Mouse (Mus musculus) testis, adult 2 months (tissue): ENCODE results near the gene Dmkn. TPM values are rescaled to one million over a fixed set of nuclear protein-coding genes. Genes with fewer than 3 reads are reported as not detected.
A peak's percentile ranks its signal among the peaks of the same experiment; 100 is the strongest.

Experiments
- H3K27ac ChIP-seq: fragments of 200-500 bp; 2 replicates; pipeline ENCODE4 v1.5.1; 2012; ENCODE audit warnings: low read depth, low read length; ENCODE audit not compliant: control insufficient read depth, insufficient read depth
- H3K27me3 ChIP-seq: fragments of 200-500 bp; 2 replicates; pipeline ENCODE4 v1.6.1; 2012; ENCODE audit warnings: mild to moderate bottlenecking, low read length, moderate library complexity; ENCODE audit not compliant: control insufficient read depth, insufficient read depth
- H3K36me3 ChIP-seq: fragments of 200-500 bp; 2 replicates; pipeline ENCODE4 v1.6.1; 2012; ENCODE audit warnings: mild to moderate bottlenecking, low read length; ENCODE audit not compliant: control insufficient read depth, insufficient read depth
- H3K4me1 ChIP-seq: fragments of 200-500 bp; 2 replicates; pipeline ENCODE4 v1.6.1; 2012; ENCODE audit warnings: low read length; ENCODE audit not compliant: control insufficient read depth, insufficient read depth
- H3K4me3 ChIP-seq: fragments of 200-500 bp; 2 replicates; pipeline ENCODE4 v1.5.1; 2012; ENCODE audit warnings: low read depth, mild to moderate bottlenecking, low read length, moderate library complexity, mixed read lengths; ENCODE audit not compliant: control insufficient read depth
- CTCF ChIP-seq: fragments of 200-500 bp; IDR thresholded peaks from 2 replicates; pipeline ENCODE4 v1.5.1; 2012; ENCODE audit warnings: low read depth, mild to moderate bottlenecking, inconsistent platforms, low read length, moderate library complexity; ENCODE audit not compliant: control insufficient read depth, insufficient read depth, insufficient replicate concordance
- POLR2A ChIP-seq: fragments of 200-500 bp; IDR thresholded peaks from 2 replicates; pipeline ENCODE4 v1.6.1; 2012; ENCODE audit warnings: low read depth, mild to moderate bottlenecking, inconsistent platforms, low read length, moderate library complexity; ENCODE audit not compliant: control insufficient read depth
- polyA plus RNA-seq: library from polyadenylated mRNA; depleted of rRNA; stranded (reverse); fragments of >200 nt; gene quantifications from 2 replicates; pipeline ENCODE4 v1.2.3, GENCODE M21; 2012; rRNA removed

Dmkn gene
- polyA plus RNA-seq: 7.1 and 9.2 TPM in 2 replicates

DNA sequence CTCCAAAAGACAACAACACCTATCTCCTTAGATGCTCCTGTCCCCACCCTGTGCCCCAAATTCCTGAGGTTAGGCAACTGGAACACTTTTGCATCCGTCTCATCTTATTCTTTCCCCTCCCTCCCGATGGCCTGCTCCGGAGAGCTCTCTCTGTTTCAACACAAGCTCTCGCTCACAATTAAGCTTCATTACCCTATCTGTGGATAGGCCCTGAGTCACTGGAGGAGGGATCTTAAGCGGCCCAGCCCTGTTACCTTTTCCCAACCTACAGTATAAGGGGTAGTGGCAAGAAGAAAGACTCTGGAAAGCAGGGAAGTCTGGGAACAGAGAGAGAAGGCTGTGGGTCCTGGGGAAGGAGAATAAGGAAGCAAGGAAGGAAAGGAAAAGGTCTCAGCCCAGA lies at the start of gene Dmkn:
Dmkn (plus strand) TSS at position 301 of the 400 bp plus-strand sequence.
- H3K4me1 ChIP-seq: peaks cover 7% of the 10 kb centered on the region; the same call in 1 of the 2 replicates
- TF ChIP-seq CTCF: no peak
- H3K27ac ChIP-seq: no peak within 1 kb of the TSS
- H3K27me3 ChIP-seq: no peaks in the 10 kb centered on the region
- no peak within 1 kb of the TSS for H3K4me3 ChIP-seq
- H3K36me3 ChIP-seq: no peaks in the 10 kb centered on the region

DNA sequence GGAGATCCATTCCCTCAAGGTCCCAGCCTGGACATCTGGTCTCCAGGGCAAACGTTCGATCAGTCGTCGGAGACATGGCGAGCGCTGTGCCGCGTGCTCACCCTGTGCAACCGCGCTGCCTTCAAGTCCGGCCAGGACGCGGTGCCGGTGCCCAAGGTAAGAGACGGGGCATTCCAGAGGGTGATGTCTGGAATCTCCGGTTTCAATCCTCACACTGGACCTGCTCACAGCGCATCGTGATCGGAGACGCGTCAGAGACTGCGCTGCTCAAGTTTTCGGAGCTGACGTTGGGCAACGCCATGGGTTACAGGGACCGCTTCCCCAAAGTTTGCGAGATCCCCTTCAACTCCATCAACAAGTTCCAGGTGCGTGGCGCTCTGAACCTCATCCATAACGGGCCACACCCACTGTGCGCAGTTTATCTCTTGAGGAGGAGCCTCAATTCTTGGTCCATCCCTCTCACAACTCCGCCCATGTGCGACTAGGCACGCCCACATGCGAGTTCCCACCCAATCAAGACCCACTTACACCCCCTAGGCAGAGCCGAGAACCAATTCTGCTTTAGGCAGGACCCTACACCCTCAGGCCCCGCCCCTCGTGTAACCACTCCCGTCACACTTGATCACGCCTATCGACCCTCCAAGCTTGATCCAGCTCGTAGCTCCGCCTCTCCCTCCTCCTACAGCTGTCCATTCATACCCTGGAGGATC lies 46.4 kb upstream of the Dmkn start:
- Histone ChIP-seq H3K36me3 (no peaks in the 10 kb centered on the region), H3K4me1 (peaks cover 15% of the 10 kb centered on the region), H3K27me3 (no peaks in the 10 kb centered on the region), H3K4me3 (peak overlapping the region; percentile 36), H3K27ac (no peak overlapping the region)
- TF ChIP-seq POLR2A (no peak), CTCF (no peak)

DNA sequence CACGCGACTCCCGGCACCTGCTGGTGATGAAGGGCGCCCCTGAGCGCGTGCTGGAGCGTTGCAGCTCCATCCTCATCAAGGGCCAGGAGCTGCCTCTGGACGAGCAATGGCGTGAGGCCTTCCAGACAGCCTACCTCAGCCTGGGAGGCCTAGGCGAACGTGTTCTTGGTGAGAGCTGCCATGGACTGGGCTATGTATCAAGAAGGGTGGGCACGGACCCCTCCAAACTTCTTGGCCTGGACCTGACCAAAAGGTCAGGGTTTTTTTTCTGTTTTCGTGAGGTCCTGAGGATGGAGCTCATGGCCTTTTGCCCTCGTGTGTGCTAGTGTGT lies 45.9 kb upstream of the Dmkn start:
- H3K27me3 ChIP-seq: no peaks in the 10 kb centered on the region
- no peak overlapping the region for H3K27ac ChIP-seq
- TF ChIP-seq POLR2A: no peak
- TF ChIP-seq CTCF: no peak
- no peaks in the 10 kb centered on the region for H3K36me3 ChIP-seq
- H3K4me3 ChIP-seq: no peak overlapping the region; the same call in 1 of the 2 replicates
- peaks cover 15% of the 10 kb centered on the region for H3K4me1 ChIP-seq

GRCm38 (mm10) chr7:30719669-30720068 lies 43.9 kb upstream of the Dmkn start:
- H3K27ac ChIP-seq: no peak overlapping the region

DNA sequence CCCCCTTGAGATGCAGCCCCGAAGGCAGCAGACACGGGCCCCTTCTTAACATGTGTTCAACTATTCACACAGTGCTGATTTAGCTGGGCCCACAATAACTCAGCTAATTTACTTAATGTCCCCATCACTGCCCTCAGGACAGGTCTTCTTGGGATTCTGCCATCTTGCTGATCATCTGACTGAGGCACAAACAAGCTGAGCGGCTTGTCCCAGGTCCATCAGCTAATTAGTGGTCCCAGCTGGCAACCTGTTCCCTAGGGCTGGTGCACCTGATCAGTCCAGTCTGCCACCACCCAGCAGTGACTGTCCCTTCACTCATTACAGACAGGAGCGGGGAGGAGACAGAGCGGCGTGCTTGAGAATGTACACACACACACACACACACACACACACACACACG lies 42.3 kb upstream of the Dmkn start:
- TF ChIP-seq CTCF (no peak), POLR2A (no peak)
- no peak overlapping the region for H3K27ac ChIP-seq
- no peak overlapping the region for H3K4me3 ChIP-seq
- H3K27me3 ChIP-seq: no peaks in the 10 kb centered on the region
- H3K36me3 ChIP-seq: no peaks in the 10 kb centered on the region
- H3K4me1 ChIP-seq: peaks cover 15% of the 10 kb centered on the region

More at GRCm38 (mm10) chr7:30719669-30720068, 43.9 kb upstream of the Dmkn start:
- Histone ChIP-seq H3K36me3 (no peaks in the 10 kb centered on the region), H3K4me3 (no peak overlapping the region), H3K27me3 (no peaks in the 10 kb centered on the region), H3K4me1 (peaks cover 15% of the 10 kb centered on the region)
- TF ChIP-seq CTCF (no peak), POLR2A (no peak)

DNA sequence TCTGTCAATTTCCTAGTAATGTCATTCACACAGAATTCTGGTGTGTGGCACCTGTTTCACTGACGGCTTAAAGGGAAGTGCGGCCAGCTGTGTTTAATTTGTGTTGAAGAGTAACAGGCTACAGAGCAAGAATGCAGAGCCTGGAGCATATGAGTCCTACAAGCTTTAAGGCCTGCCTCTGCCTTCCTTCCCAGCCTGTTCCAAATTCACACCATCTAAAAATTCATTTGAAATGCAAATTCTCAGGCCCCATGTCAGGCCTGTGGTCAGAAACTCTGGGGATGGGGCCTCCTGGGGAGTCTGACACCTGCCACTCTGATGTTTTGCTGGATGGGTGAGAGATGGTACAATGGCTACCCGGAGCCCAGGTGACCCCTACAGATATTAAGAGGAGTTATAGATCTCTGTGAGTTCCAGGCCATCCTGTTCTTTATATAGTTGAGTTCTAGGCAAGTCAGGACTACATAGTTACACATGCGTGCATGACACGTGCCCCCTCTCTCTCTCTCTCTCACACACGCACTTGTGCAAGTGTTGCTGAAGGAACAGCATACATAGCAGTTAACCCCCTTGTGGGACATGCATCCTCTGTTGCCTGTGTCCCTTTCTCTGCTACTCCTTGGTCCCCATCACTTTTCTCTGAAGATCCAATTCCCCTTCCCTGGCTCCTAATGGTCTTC lies 40.1 kb upstream of the Dmkn start:
- H3K27ac ChIP-seq: no peak overlapping the region
- TF ChIP-seq POLR2A: no peak
- TF ChIP-seq CTCF: no peak
- peaks cover 2% of the 10 kb centered on the region for H3K4me1 ChIP-seq
- no peak overlapping the region for H3K4me3 ChIP-seq
- no peaks in the 10 kb centered on the region for H3K36me3 ChIP-seq
- H3K27me3 ChIP-seq: no peaks in the 10 kb centered on the region

DNA sequence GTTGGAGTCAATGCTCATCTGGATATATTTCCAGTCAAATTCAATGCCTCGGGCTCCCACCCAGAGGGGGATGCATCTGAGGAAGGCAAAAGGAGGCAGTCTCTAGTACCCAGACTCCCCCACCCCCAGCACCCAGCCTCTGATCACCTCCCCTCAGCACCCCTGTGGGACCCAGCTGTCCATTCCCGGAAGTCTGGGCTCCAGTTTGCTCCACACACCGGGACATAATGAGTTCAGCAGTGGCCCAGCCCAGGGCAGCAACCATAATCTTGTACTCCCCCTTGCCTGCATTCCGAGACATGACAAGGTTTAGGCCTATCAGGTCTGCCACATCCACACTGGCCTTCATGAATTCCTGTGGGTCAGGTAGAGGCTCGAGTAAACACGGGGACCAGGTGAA lies 35.3 kb upstream of the Dmkn start:
- TF ChIP-seq CTCF (no peak), POLR2A (no peak)
- H3K4me1 ChIP-seq: peaks cover 3% of the 10 kb centered on the region
- no peaks in the 10 kb centered on the region for H3K27me3 ChIP-seq
- no peaks in the 10 kb centered on the region for H3K36me3 ChIP-seq
- H3K27ac ChIP-seq: no peak overlapping the region
- H3K4me3 ChIP-seq: no peak overlapping the region
